Mouse (Mus musculus): ENCODE data around the gene Rftn1.

GRCm38 (mm10) chr17:50229534-50229933 is 39.1 kb upstream of the Rftn1 start:
- TF ChIP-seq CTCF (IDR thresholded peaks at IDR 0.05; ENCODE audit: control insufficient read depth, insufficient read depth, insufficient replicate concordance, low read depth, low read length) (no peak), POLR2A (IDR thresholded peaks at IDR 0.05; ENCODE audit: control insufficient read depth, low read depth, low read length) (no peak)
